Mouse (Mus musculus): ENCODE data around the gene Prpsap2. TPM values are rescaled to one million over a fixed set of nuclear protein-coding genes. Genes with fewer than 3 reads are reported as not detected.
"Not testable (repeated sequence)": the region's sequence is repeated elsewhere in the genome, so short reads cannot be mapped to it uniquely, and the experiment has no call there.

Prpsap2 gene
- total RNA-seq (2021): 1 to 10 TPM; 4.6 to 5.0 TPM
- long read RNA-seq, experiment 1, partial matches to known transcripts: 0 of 1 reads
- long read RNA-seq, experiment 1, other reads (novel, unspliced or antisense): 1 of 1 reads
- long read RNA-seq, experiment 2: 0 reads

DNA sequence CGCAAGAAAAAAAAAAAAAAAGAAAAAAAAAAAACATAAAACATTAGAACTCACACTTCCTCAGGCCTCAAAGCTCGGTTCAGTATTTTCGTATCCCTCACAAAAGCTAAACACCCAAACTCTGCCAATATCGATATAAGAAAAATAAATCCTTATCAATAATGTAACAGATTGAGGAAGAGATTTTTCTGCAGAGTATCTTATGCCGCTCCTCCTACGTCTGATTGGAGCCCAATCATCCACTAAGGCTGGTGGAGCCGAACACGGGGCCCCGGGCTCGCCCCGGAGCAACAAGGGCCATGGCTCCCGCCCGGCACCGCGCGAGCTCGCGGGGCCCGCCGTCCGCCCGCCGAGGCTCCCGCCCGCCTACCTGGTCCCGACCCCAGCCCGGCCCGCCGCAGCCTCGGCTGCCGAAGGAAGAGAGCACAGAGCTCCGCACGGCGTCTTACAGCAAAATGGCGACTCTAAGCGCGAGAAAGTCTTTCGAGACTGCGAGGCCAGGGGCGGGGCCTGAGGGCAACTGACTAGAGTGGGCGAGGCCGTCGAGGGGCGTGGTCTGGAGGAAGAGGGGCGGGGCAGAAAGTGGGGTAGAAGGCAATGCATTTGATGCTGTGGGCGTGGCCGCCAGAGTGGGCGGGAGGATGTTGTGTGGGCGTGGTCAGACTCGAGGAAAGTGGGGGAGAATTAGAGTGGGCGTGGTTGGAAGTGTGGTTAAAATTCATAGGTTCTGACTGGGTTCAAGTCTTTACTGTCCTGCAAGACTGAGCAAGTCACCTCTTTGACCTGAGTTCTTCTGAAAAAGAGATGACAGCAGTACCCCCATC, at the start of gene Prpsap2:
Gene Prpsap2, minus strand, starts transcription at position 505 of the 824 bp plus-strand sequence.
- peak; percentile 100 for DNase-seq (ENCODE audit: low spot score)

- no peak for DNase-seq (ENCODE audit: low spot score)
These were observed 47.9 kb upstream of the Prpsap2 start for GRCm38 (mm10) chr11:61809793-61810192.

- no peak for DNase-seq (ENCODE audit: low spot score)
These were observed 46.7 kb upstream of the Prpsap2 start for GRCm38 (mm10) chr11:61808551-61809117.

GRCm38 (mm10) chr11:61793441-61793840, 31.6 kb upstream of the Prpsap2 start:
- no peak for DNase-seq (ENCODE audit: low spot score)

DNA sequence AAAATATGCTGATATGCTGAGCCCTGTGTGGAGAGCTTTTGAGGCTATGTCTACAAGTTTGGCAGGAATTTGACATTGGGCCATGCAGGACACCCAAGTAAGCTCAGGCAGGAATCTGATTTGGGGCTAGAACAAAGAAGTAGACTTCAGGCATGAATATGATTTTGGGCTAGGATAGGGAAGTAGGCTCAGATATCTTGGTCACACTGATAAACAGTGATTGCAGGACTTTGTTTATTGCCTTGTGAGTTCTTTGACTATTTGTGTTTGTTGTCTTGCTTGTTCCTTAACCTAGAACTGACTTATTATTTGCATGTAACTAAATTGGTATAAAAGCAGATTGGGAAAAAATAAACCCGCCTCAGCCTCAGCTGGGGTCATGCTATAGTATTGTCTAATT, 26.7 kb upstream of the Prpsap2 start:
- DNase-seq (ENCODE audit: low spot score): no peak

DNA sequence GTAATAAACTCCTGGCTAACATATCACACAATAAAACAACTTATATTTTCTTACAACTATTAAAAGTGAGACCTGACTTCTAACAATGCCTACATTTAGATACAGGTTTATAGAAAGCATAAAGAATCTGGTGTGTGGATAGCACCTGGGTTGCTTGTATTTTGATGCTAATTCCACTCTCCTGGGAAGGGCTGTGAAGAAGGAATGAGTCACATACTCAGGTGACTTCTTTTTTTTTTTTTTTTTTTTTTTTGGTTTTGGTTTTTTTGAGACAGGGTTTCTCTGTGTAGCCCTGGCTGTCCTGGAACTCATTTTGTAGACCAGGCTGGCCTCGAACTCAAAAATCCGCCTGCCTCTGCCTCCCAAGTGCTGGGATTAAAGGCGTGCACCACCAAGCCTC, 20.6 kb upstream of the Prpsap2 start:
- not testable (repeated sequence) for DNase-seq (ENCODE audit: low spot score)

- no peak for DNase-seq (ENCODE audit: low spot score)
These were observed 12.8 kb upstream of the Prpsap2 start for GRCm38 (mm10) chr11:61774551-61775149.

- no peak for DNase-seq (ENCODE audit: low spot score)
These were observed 1.4 kb downstream of the Prpsap2 start for GRCm38 (mm10) chr11:61760518-61760917.

DNA sequence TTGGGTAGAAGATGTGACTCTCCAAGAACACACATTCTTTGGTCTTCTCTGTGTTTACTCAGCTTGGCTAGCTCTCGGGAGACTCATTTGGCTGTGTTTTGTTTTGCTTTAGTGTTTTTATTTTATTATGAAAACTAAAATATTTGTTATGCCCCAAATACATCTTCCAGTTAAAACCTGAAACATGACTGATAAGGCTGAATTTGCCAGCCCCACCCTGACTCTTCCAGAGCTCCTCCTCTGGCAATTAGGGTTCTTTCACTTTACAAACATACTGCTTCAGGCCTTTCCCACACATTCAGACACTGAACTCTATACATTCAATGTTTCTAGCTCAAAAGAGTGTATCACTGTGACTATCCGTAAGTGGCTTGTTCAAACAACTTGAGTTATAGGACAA, 4.7 kb downstream of the Prpsap2 start:
- no peak for DNase-seq (ENCODE audit: low spot score)

- no peak for DNase-seq (ENCODE audit: low spot score)
These were observed 10.3 kb downstream of the Prpsap2 start for GRCm38 (mm10) chr11:61751612-61752011.

GRCm38 (mm10) chr11:61747161-61747560, 14.7 kb downstream of the Prpsap2 start:
- no peak for DNase-seq (ENCODE audit: low spot score)

DNA sequence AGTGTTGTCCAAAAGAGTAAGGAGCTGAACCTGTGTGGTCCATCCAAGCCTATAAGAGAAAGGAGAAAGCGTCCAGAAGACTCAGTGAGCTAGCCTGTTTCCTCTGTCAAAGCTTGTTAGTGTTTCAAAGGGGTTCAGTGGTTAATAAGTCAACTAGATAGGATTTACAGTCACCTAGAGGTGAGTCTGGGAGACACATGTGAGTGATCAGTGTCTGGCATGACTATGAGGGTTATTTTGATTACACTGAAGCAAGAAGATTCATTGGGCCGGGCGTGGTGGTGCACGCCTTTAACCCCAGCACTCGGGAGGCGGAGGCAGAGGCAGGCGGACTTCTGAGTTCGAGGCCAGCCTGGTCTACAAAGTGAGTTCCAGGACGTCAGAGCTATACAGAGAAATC, 16.1 kb downstream of the Prpsap2 start:
- DNase-seq (ENCODE audit: low spot score): no peak

DNA sequence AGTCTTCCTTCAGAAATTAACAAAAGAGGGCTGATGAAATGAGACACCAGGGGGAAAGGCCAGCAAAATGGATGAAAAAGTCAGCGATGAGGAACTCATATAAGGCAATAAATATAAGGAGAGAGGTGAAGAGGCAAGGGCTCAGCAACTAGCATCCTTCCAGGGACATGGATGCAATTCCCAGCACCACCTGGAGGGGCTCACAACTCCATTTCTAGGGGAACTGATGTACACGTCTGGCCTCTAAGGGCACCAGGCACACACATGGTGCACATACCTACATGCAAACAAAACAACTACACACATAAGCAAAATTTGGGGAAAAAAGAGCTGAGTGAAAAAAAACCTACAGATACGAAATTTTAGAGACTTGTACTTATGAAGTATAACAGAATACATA, 17.4 kb downstream of the Prpsap2 start:
- no peak for DNase-seq (ENCODE audit: low spot score)

- no peak for DNase-seq (ENCODE audit: low spot score)
These were observed 18.1 kb downstream of the Prpsap2 start for GRCm38 (mm10) chr11:61743768-61744167.

- DNase-seq (ENCODE audit: low spot score): no peak
These were observed 21.4 kb downstream of the Prpsap2 start for GRCm38 (mm10) chr11:61740500-61740899.

DNA sequence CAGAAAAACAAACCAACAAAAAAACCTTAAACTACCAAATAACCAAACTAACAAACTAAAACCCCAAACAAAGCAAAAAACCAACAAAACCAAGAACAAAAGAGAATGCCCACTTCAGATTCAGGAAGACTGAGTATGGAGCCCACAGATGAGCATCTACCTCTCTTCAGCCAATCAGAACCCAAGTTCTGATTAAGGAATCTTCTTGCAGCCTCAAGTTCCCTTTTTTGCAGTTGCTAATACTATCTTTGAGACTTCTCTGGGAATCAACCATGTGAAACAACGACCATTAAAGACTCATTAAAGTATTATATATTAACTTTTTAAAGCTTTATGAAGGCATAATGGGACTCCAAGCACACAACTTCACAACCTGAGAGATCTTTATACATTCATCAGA, 24.6 kb downstream of the Prpsap2 start:
- no peak for DNase-seq (ENCODE audit: low spot score)

GRCm38 (mm10) chr11:61732672-61733071, 29.2 kb downstream of the Prpsap2 start:
- no peak for DNase-seq (ENCODE audit: low spot score)

DNA sequence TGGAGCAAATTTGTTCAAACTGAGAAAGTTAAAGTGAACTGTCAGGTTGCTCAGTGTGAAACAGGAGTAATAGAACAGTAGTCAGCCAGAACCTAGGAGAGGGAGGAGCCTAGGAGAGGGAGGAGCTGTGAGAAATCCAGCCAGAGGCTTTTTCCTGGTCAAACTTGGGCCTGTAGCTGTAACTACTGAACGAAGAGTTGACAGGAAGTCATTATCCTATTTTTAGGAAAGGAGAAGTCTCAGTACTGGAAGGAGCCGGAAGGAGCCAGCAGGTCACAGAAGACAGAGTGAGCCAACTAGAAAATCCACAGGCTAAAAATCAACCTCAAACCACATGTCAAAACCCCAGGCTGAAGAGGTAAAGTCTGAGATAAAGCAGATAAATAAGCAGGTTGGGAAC, 33.9 kb downstream of the Prpsap2 start:
- DNase-seq (ENCODE audit: low spot score): no peak

DNA sequence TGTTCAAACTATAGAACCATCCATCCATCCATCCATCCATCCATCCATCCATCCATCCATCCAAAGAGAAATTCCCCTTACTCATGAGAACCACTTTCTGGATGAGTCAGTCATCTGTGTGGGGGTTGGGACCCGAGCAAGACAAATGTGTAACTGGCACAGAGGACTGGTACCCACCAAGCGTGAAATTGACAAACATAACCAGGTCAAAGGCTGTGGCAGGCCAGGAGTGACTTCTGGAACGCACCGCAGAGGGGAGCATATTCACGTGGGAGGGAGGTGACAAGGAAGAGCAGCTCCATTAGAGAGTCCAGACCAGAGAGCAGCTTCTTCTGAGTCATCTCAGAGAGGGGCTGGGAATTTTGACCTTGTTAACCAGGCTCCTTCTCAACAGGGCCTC, 39.8 kb downstream of the Prpsap2 start:
- DNase-seq (ENCODE audit: low spot score): no peak

GRCm38 (mm10) chr11:61720636-61721035, 41.3 kb downstream of the Prpsap2 start, which contains the start of gene Slc5a10:
Gene Slc5a10 (minus strand): TSS chr11:61720826.
- DNase-seq (ENCODE audit: low spot score): no peak

DNA sequence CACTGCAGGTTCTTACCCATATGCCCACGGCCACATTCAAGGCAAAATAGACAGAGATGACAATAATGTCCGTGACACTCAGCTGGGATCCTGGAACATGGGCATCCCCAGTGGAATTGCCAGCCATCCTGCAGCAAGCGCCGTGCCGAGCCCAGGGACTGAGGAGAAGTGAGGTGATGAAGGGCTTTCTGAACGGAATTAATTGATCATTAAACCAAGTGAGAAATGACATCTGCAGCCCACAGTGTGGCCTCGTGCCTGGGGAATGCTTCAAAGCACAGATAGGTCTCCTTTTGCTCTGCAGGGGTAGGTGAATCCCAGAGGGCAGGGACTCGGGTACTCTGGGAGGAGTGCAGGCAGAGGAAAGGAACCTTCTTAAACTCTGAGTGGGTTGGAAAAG, 42.1 kb downstream of the Prpsap2 start:
- no peak for DNase-seq (ENCODE audit: low spot score)

- DNase-seq (ENCODE audit: low spot score): no peak
These were observed 42.5 kb downstream of the Prpsap2 start for GRCm38 (mm10) chr11:61719387-61719786.

All from gastrocnemius, adult 18-20 months (tissue).